Mouse (Mus musculus) layer of hippocampus, postnatal 10 days (tissue): ENCODE results near the gene Sycn. TPM values are rescaled to one million over a fixed set of nuclear protein-coding genes. Genes with fewer than 3 reads are reported as not detected.

ENCODE experiments used
- DNase-seq, 2 experiments: peaks; one replicate each; pipeline ENCODE4 v3.0.0; 2021; ENCODE audit warnings: low spot score in 2 of 2
- microRNA-seq, 2 experiments: library from miRNA; unstranded; fragments of <30 nt; microRNA quantifications; one replicate each; pipeline ENCODE4 v1.2.0; 2021
- total RNA-seq, 2 experiments: library from RNA; stranded (reverse); gene quantifications; 2 replicates each; pipeline ENCODE4 v1.2.3; 2021

The Sycn gene
- total RNA-seq, 2 experiments from 2014 or later = not detected

DNA sequence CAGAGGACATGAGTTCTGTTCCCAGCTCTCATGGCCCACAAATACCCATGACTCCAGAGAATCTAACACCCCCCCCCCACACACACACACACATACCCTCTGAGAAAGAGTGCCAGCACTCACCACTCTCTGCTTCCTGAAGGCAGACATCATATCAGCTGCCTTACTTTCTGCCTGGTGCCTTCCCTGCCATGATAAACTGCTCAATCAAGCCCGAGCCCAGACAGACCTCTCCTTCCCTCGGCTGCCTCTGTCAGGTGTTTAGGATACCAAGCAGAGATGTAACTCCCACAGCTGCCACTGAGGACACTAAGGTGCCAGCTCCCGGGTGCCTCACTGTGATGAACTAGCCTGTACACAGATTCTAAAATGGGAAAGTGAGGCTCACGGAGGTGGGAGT, 43.8 kb downstream of the Sycn start:
- no peak for DNase-seq

GRCm38 (mm10) chr7:28585001-28585400, 44.3 kb downstream of the Sycn start:
- no peak for DNase-seq

DNA sequence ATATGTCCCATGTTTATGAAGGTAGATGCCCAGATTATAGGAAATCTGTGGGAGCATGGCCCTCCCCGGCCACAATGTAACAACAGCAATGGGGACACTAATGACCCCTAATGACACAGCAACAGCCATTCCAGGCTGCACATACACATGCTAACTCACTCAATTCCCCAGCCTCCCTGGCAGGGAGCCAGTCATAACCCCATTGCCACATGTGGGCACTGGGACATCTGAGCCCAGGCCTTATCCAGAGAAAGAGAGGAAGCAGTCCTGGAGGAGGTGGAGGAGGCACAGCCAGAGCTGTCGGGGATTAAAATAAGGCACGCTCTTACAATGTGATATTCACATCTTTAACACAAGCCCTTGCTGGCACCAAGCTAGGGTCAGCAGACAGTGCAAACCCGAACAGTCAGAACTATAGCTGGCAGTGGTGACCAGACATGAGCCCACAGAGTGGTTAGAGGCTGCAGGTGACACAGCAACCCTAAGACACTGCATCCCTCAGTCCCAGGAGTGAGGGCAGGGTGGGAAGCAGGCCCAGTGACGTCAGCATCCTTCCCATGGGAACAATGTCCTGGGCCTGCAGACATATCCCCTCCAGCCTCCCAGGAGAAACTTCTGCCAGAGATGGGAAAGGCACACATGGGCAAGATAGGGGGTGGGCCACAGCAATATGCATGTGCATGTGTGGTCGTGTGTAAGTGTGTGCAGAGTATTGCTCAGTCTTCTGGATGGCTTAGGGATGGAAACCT, 46.2 kb downstream of the Sycn start:
- DNase-seq = no peak

GRCm38 (mm10) chr7:28587644-28588043, 47.0 kb downstream of the Sycn start:
- no peak for DNase-seq

Small RNAs within 50 kb of the gene (microRNA-seq; reads per million reads assigned to microRNA genes)
- 0.45 to 1.8 reads per million in 2 experiments for gene Mir7049

Other genes starting within 250 kb of the Sycn start
- gene Selenov, start 249.7 kb upstream of the Sycn start, total RNA-seq = 1 to 10 TPM; 1.4 to 4.2 TPM
- 1 to 10 TPM; 6.5 to 8.9 TPM for gene Dll3, start 238.6 kb upstream of the Sycn start, total RNA-seq
- gene Timm50, start 228.8 kb upstream of the Sycn start, total RNA-seq = 10 to 100 TPM; 49.2 to 49.6 TPM
- 100 to 1,000 TPM; 105 to 109 TPM for gene Supt5, start 202.1 kb upstream of the Sycn start, total RNA-seq
- gene Rps16, start 190.2 kb upstream of the Sycn start, total RNA-seq = 100 to 1,000 TPM; 563 to 624 TPM
- 10 to 100 TPM; 13.5 to 13.6 TPM for gene Plekhg2, start 168.3 kb upstream of the Sycn start, total RNA-seq
- gene Zfp36, start 160.6 kb upstream of the Sycn start, total RNA-seq = 1 to 10 TPM; 3.4 to 3.9 TPM
- gene Med29, start 148.2 kb upstream of the Sycn start, total RNA-seq = 10 to 100 TPM; 20.5 to 20.9 TPM
- 10 to 100 TPM; 73.3 to 93.0 TPM for gene Paf1, start 147.9 kb upstream of the Sycn start, total RNA-seq
- 1 to 10 TPM; 4.2 to 4.3 TPM for gene Gmfg, start 103.4 kb upstream of the Sycn start, total RNA-seq
- gene Lrfn1, start 88.9 kb upstream of the Sycn start, total RNA-seq = 10 to 100 TPM; 91.8 to 96.1 TPM
- gene Ifnl2, start 30.4 kb upstream of the Sycn start, total RNA-seq = not detected
- not detected for gene Ifnl3, start 18.0 kb upstream of the Sycn start, total RNA-seq
- gene Nccrp1, start 6.4 kb downstream of the Sycn start, total RNA-seq = under 1 TPM; 0.42 to 0.46 TPM
- 10 to 100 TPM; 58.4 to 61.9 TPM for gene Samd4b, start 57.3 kb downstream of the Sycn start, total RNA-seq
- gene Pak4, start 57.3 kb downstream of the Sycn start, total RNA-seq = 10 to 100 TPM; 11.7 to 13.0 TPM
- 1 to 10 TPM; 1.5 to 2.1 TPM for gene Acp7, start 90.4 kb downstream of the Sycn start, total RNA-seq
- 10 to 100 TPM; 16.2 to 19.8 TPM for gene Fbxo27, start 152.0 kb downstream of the Sycn start, total RNA-seq
- gene Fbxo17, start 175.9 kb downstream of the Sycn start, total RNA-seq = 1 to 10 TPM; 2.0 to 2.2 TPM
- 10 to 100 TPM; 45.7 to 52.1 TPM for gene Mrps12, start 200.9 kb downstream of the Sycn start, total RNA-seq
- gene Sars2, start 201.1 kb downstream of the Sycn start, total RNA-seq = 10 to 100 TPM; 14.1 to 17.2 TPM
- gene Ccer2, start 215.3 kb downstream of the Sycn start, total RNA-seq = under 1 TPM; 0.46 to 0.54 TPM
- gene Sirt2, start 225.8 kb downstream of the Sycn start, total RNA-seq = 100 to 1,000 TPM; 150 to 167 TPM
- 10 to 100 TPM; 32.2 to 35.8 TPM for gene Nfkbib, start 226.6 kb downstream of the Sycn start, total RNA-seq
- gene Rinl, start 248.1 kb downstream of the Sycn start, total RNA-seq = 1 to 10 TPM; 1.5 to 2.0 TPM